Comparison of ENCODE assay signal across 9 mouse cellular contexts in the genomic region with DNA sequence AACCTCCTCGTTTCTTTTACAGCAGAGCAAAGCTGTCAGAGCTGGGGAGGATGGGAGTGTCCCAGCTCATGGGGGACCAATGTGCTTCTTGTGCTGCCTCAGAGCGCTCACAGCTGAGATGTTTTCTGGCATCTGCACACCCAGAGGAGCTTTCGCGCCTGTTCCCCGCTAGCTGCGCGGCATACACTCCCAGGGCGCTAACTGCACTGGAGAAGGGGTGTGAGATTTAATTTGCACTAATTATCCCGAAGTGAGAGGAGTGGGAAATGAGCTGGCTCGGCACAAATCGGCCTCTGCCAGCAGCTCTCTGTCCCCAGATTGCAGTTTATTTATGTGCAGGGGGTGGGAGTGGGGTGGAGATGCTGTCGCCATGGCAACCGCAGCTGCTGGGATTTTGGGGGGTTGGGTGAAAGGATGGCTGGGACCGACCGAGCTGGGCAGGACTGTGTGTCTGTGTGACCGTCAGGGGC. TPM values are rescaled to one million over a fixed set of nuclear protein-coding genes. Genes with fewer than 3 reads are reported as not detected.
DNase-seq lines count a peak whose midpoint lies in the region; ATAC-seq and TF ChIP-seq lines count a peak whose summit lies in the region.
"Had no signal": no experiment of that assay in that cellular context is flagged by ENCODE, and none has a peak within 500 bp of the region (broad histone marks: within the 10 kb centered on the region; RNA-seq: fewer than 3 reads in every experiment).

No protein-coding gene starts in this region.

- peak overlapping the region; percentile 20 for H3K4me2 ChIP-seq in intestine, embryonic 15.5 days (replicated peaks)
- H3K4me2 ChIP-seq in intestine, postnatal 0 days (replicated peaks; ENCODE audit: low read depth), result no peak overlapping the region
- peak overlapping the region; percentile 52 for H3K4me2 ChIP-seq in forebrain, embryonic 13.5 days
- H3K4me2 ChIP-seq in hindbrain, embryonic 12.5 days (replicated peaks), result peak overlapping the region; percentile 38

- peaks cover 21% of the 10 kb centered on the region for H3K27me3 ChIP-seq in intestine, embryonic 15.5 days (replicated peaks)
- peaks cover 22% of the 10 kb centered on the region; the same call in 1 of the 2 replicates for H3K27me3 ChIP-seq in intestine, postnatal 0 days (replicated peaks; ENCODE audit: control insufficient read depth, insufficient read depth, low read length)
- H3K27me3 ChIP-seq in forebrain, embryonic 13.5 days, result 0 out of 2 replicates have a peak, but pooled peaks cover 10% of the 10 kb centered on the region
- H3K27me3 ChIP-seq in hindbrain, embryonic 12.5 days, result 0 out of 2 replicates have a peak, but pooled peaks cover 4% of the 10 kb centered on the region

- peak; percentile 53; the same call in 1 of the 2 replicates for ATAC-seq in intestine, embryonic 15.5 days
- no peak for ATAC-seq in intestine, postnatal 0 days
- peak; percentile 92 for ATAC-seq in forebrain, embryonic 13.5 days
- peak; percentile 93 for ATAC-seq in hindbrain, embryonic 12.5 days (ENCODE audit: low FRiP score)
- ATAC-seq in cerebellum, adult (ENCODE audit: insufficient number of reproducible peaks, low FRiP score, low TSS enrichment), result no peak

- intact Hi-C loops in left cerebral cortex, postnatal 10 days (cut with DNase I), result loop anchor here (1.0 to 5.0 kb wide), 3 partner anchors 41 to 198 kb away; no protein-coding TSS in a partner anchor

- H3K36me3 ChIP-seq in intestine, embryonic 15.5 days, result no peaks in the 10 kb centered on the region
- H3K36me3 ChIP-seq in intestine, postnatal 0 days (ENCODE audit: control insufficient read depth, insufficient read depth), result no peaks in the 10 kb centered on the region
- no peaks in the 10 kb centered on the region for H3K36me3 ChIP-seq in forebrain, embryonic 13.5 days (ENCODE audit: poor library complexity, severe bottlenecking)
- no peaks in the 10 kb centered on the region for H3K36me3 ChIP-seq in hindbrain, embryonic 12.5 days

- 3% methylated on average over 16 of the region's 16 CpGs for WGBS in intestine, embryonic 15.5 days
- 4% methylated on average over 16 of the region's 16 CpGs for WGBS in intestine, postnatal 0 days
- WGBS in forebrain, embryonic 13.5 days, result 2% methylated on average over 16 of the region's 16 CpGs
- WGBS in hindbrain, embryonic 12.5 days, result 2% methylated on average over 16 of the region's 16 CpGs
- 2% methylated on average over 16 of the region's 16 CpGs for WGBS in olfactory bulb, adult 2 months

- no peak overlapping the region for H3K9ac ChIP-seq in intestine, embryonic 15.5 days
- no peak overlapping the region for H3K9ac ChIP-seq in intestine, postnatal 0 days (ENCODE audit: low read depth, low read length)
- H3K9ac ChIP-seq in forebrain, embryonic 13.5 days, result peak overlapping the region; percentile 3; the same call in 1 of the 2 replicates
- H3K9ac ChIP-seq in hindbrain, embryonic 12.5 days, result 0 out of 2 replicates have a peak overlapping the region, but pooled peaks have one; percentile 35

- H3K27ac ChIP-seq in intestine, embryonic 15.5 days, result no peak overlapping the region
- no peak overlapping the region for H3K27ac ChIP-seq in intestine, postnatal 0 days (ENCODE audit: low read depth, low read length)
- H3K27ac ChIP-seq in forebrain, embryonic 13.5 days, result peak overlapping the region; percentile 79
- peak overlapping the region; percentile 76 for H3K27ac ChIP-seq in hindbrain, embryonic 12.5 days
- peak overlapping the region; percentile 87 for H3K27ac ChIP-seq in olfactory bulb, adult 2 months (ENCODE audit: insufficient read depth, low read depth, low read length)

- no peaks in the 10 kb centered on the region for H3K9me3 ChIP-seq in intestine, embryonic 15.5 days
- no peaks in the 10 kb centered on the region for H3K9me3 ChIP-seq in intestine, postnatal 0 days (ENCODE audit: control insufficient read depth)
- H3K9me3 ChIP-seq in forebrain, embryonic 13.5 days (replicated peaks), result 0 out of 2 replicates have a peak, but pooled peaks cover 2% of the 10 kb centered on the region
- no peaks in the 10 kb centered on the region for H3K9me3 ChIP-seq in hindbrain, embryonic 12.5 days (replicated peaks)

- TF ChIP-seq CTCF in intestine, postnatal 0 days (IDR thresholded peaks at IDR 0.05; ENCODE audit: low read depth), result no peak
- no peak for TF ChIP-seq CTCF in olfactory bulb, adult 2 months (IDR thresholded peaks at IDR 0.05; ENCODE audit: insufficient read depth, low read depth, low read length)

- peak; percentile 84 to 88 for DNase-seq in left cerebral cortex, postnatal 10 days (ENCODE audit: extremely low spot score in 1 of 2, low spot score in 2 of 2)
- no peak for DNase-seq in spleen, postnatal 14 days (ENCODE audit: low spot score in 2 of 2)

- H3K4me3 ChIP-seq in intestine, embryonic 15.5 days (replicated peaks), result no peak overlapping the region
- no peak overlapping the region for H3K4me3 ChIP-seq in intestine, postnatal 0 days (ENCODE audit: low read depth, low read length)
- H3K4me3 ChIP-seq in forebrain, embryonic 13.5 days, result peak overlapping the region; percentile 21
- H3K4me3 ChIP-seq in hindbrain, embryonic 12.5 days, result no peak overlapping the region
- H3K4me3 ChIP-seq in olfactory bulb, adult 2 months (ENCODE audit: insufficient read depth, low read depth, low read length), result no peak overlapping the region
- H3K4me3 ChIP-seq: megakaryocyte, embryonic 14.5 days had no signal

- peaks cover 19% of the 10 kb centered on the region for H3K4me1 ChIP-seq in intestine, embryonic 15.5 days (replicated peaks)
- H3K4me1 ChIP-seq in intestine, postnatal 0 days (replicated peaks; ENCODE audit: control insufficient read depth, insufficient read depth, low read length), result no peaks in the 10 kb centered on the region
- peaks cover 24% of the 10 kb centered on the region for H3K4me1 ChIP-seq in forebrain, embryonic 13.5 days
- H3K4me1 ChIP-seq in hindbrain, embryonic 12.5 days, result peaks cover 24% of the 10 kb centered on the region
- H3K4me1 ChIP-seq in olfactory bulb, adult 2 months (ENCODE audit: control insufficient read depth, insufficient read depth, low read length), result peaks cover 38% of the 10 kb centered on the region
- H3K4me1 ChIP-seq: megakaryocyte, embryonic 14.5 days had no signal

- TF ChIP-seq POLR2A in olfactory bulb, adult 2 months (IDR thresholded peaks at IDR 0.05; ENCODE audit: insufficient read depth, low read depth, low read length), result peak; percentile 38; the same call in 1 of the 2 replicates

RNA-seq across cellular contexts. Expression of gene Camk2n1, which starts 50.6 kb away (rescaled TPM):
- 4.8 and 5.5 TPM in 2 replicates for polyA plus RNA-seq in intestine, embryonic 15.5 days (2015; fragmentation: Nextera tagmentation; extraction: Ambion mirVana)
- polyA plus RNA-seq in intestine, postnatal 0 days (2015; fragmentation: Nextera tagmentation; extraction: Ambion mirVana), result 10.9 and 12.2 TPM in 2 replicates
- polyA plus RNA-seq in forebrain, embryonic 13.5 days (2015; fragmentation: Nextera tagmentation; extraction: Ambion mirVana), result 6.6 and 6.9 TPM in 2 replicates
- polyA plus RNA-seq in hindbrain, embryonic 12.5 days (2016; fragmentation: Nextera tagmentation; extraction: Ambion mirVana), result 7.9 TPM in 2 replicates
- 100 to 1,000 TPM; 377 to 385 TPM for total RNA-seq in left cerebral cortex, postnatal 10 days (2021)
- polyA plus RNA-seq in olfactory bulb, adult 2 months (2012; ENCODE audit: insufficient read depth, insufficient read length, low replicate concordance, missing spikeins), result 114 and 206 TPM in 2 replicates

Comparison
In these comparisons a context has a peak if more than half of its experiments do, and no peak if none do; other contexts are left out.
1. ATAC-seq: peak in intestine, embryonic 15.5 days (single experiment), forebrain, embryonic 13.5 days (single experiment) and hindbrain, embryonic 12.5 days (single experiment); none in intestine, postnatal 0 days (single experiment) and cerebellum, adult (single experiment).
2. H3K27ac ChIP-seq: peak in forebrain, embryonic 13.5 days (single experiment), hindbrain, embryonic 12.5 days (single experiment) and olfactory bulb, adult 2 months (single experiment); none in intestine, embryonic 15.5 days (single experiment) and intestine, postnatal 0 days (single experiment).
3. H3K9ac ChIP-seq: peak in forebrain, embryonic 13.5 days (single experiment) and hindbrain, embryonic 12.5 days (single experiment); none in intestine, embryonic 15.5 days (single experiment) and intestine, postnatal 0 days (single experiment).
4. DNase-seq: peak in left cerebral cortex, postnatal 10 days (2 of 2); none in spleen, postnatal 14 days (0 of 2).